Mouse (Mus musculus) stomach, postnatal 0 days (tissue): ENCODE data around the gene Mecom.

Experiments
- CTCF ChIP-seq: IDR thresholded peaks from 2 replicates; pipeline ENCODE4 v1.5.1; 2016; ENCODE audit warnings: antibody characterized with exemption, low read depth, mild to moderate bottlenecking, moderate library complexity
- EP300 ChIP-seq: optimal IDR thresholded peaks from 2 replicates; pipeline ENCODE3; 2016; ENCODE audit warnings: antibody characterized with exemption

- TF ChIP-seq CTCF (no peak), EP300 (no peak)
Observed at GRCm38 (mm10) chr3:30481682-30482081, 66.1 kb downstream of the Mecom start.
